Mouse (Mus musculus): ENCODE results near the gene Gm44790.
"Not testable (repeated sequence)": the region's sequence is repeated elsewhere in the genome, so short reads cannot be mapped to it uniquely, and the experiment has no call there.

The Gm44790 gene

GRCm38 (mm10) chr6:86474646-86475181 lies 48.3 kb downstream of the Gm44790 start:
- no peak for DNase-seq (ENCODE audit: low read depth, low spot score)

GRCm38 (mm10) chr6:86475462-86476167 lies 49.2 kb downstream of the Gm44790 start:
- peak; percentile 90 for DNase-seq (ENCODE audit: low read depth, low spot score)

GRCm38 (mm10) chr6:86476931-86477330 lies 50.5 kb downstream of the Gm44790 start:
- no peak for DNase-seq (ENCODE audit: low read depth, low spot score)

GRCm38 (mm10) chr6:86479311-86479710 lies 52.9 kb downstream of the Gm44790 start:
- DNase-seq (ENCODE audit: low read depth, low spot score): no peak

GRCm38 (mm10) chr6:86479816-86480188 lies 53.3 kb downstream of the Gm44790 start:
- DNase-seq (ENCODE audit: low read depth, low spot score): no peak

- DNase-seq (ENCODE audit: low read depth, low spot score): peak; percentile 70
These were observed 53.9 kb downstream of the Gm44790 start for GRCm38 (mm10) chr6:86480189-86480831.

- DNase-seq (ENCODE audit: low read depth, low spot score): no peak
These were observed 55.4 kb downstream of the Gm44790 start for GRCm38 (mm10) chr6:86481871-86482270.

- DNase-seq (ENCODE audit: low read depth, low spot score): no peak
These were observed 59.6 kb downstream of the Gm44790 start for GRCm38 (mm10) chr6:86485943-86486640.

- DNase-seq (ENCODE audit: low read depth, low spot score): peak; percentile 96
These were observed 61.1 kb downstream of the Gm44790 start for GRCm38 (mm10) chr6:86487358-86488148.

- DNase-seq (ENCODE audit: low read depth, low spot score): peak; percentile 91
These were observed 61.7 kb downstream of the Gm44790 start for GRCm38 (mm10) chr6:86488149-86488485.

GRCm38 (mm10) chr6:86489945-86490344 lies 63.5 kb downstream of the Gm44790 start:
- no peak for DNase-seq (ENCODE audit: low read depth, low spot score)

GRCm38 (mm10) chr6:86490413-86490812 lies 64.0 kb downstream of the Gm44790 start:
- DNase-seq (ENCODE audit: low read depth, low spot score): not testable (repeated sequence)

- no peak for DNase-seq (ENCODE audit: low read depth, low spot score)
These were observed 67.2 kb downstream of the Gm44790 start for GRCm38 (mm10) chr6:86493469-86494263.

- DNase-seq (ENCODE audit: low read depth, low spot score): no peak
These were observed 68.3 kb downstream of the Gm44790 start for GRCm38 (mm10) chr6:86494767-86495166.
